Mouse (Mus musculus) forebrain, postnatal 0 days (tissue): ENCODE measurements around the gene Astn2. TPM values are rescaled to one million over a fixed set of nuclear protein-coding genes. Genes with fewer than 3 reads are reported as not detected.

Experiments used
- ATAC-seq: fragments of 200-750 bp; cut with Nextera tagmentation; 2 replicates; pipeline ENCODE4 v1.8.0; 2017; ENCODE audit warnings: mild to moderate bottlenecking, moderate library complexity
- DNase-seq: peaks from one replicate; pipeline ENCODE4 v3.0.0-alpha.2; 2015
- H3K27ac ChIP-seq: fragments of 300-500 bp; sonication (generic); 2 replicates; pipeline ENCODE4 v1.5.1; 2014; ENCODE audit warnings: low read depth, mild to moderate bottlenecking, antibody characterized with exemption, low read length, moderate library complexity, mixed read lengths
- H3K27me3 ChIP-seq: fragments of 300-500 bp; sonication (generic); 2 replicates; pipeline ENCODE4 v1.6.1; 2014; ENCODE audit warnings: mild to moderate bottlenecking, low read length, mixed read lengths; ENCODE audit not compliant: insufficient read depth
- H3K36me3 ChIP-seq: fragments of 300-500 bp; sonication (generic); 2 replicates; pipeline ENCODE4 v1.6.1; 2014; ENCODE audit warnings: mild to moderate bottlenecking, moderate library complexity; ENCODE audit not compliant: insufficient read depth
- H3K4me1 ChIP-seq: fragments of 300-500 bp; sonication (generic); 2 replicates; pipeline ENCODE4 v1.6.1; 2014; ENCODE audit warnings: antibody characterized with exemption; ENCODE audit not compliant: insufficient read depth
- H3K4me2 ChIP-seq: fragments of 300-500 bp; sonication (generic); 2 replicates; pipeline ENCODE4 v1.6.1; 2014; ENCODE audit warnings: low read depth, mild to moderate bottlenecking, moderate library complexity
- H3K4me3 ChIP-seq: fragments of 300-500 bp; sonication (generic); 2 replicates; pipeline ENCODE4 v1.5.1; 2014; ENCODE audit warnings: low read depth, low read length, mixed read lengths
- H3K9ac ChIP-seq: fragments of 300-500 bp; sonication (generic); 2 replicates; pipeline ENCODE4 v1.6.1; 2014; ENCODE audit warnings: mild to moderate bottlenecking
- H3K9me3 ChIP-seq: fragments of 300-500 bp; sonication (generic); 2 replicates; pipeline ENCODE4 v1.6.1; 2016; ENCODE audit warnings: low read length
- CTCF ChIP-seq: sonication (generic); IDR thresholded peaks from 2 replicates; pipeline ENCODE4 v1.5.1; 2016; ENCODE audit warnings: antibody characterized with exemption, control low read depth, low read depth
- WGBS: fragments of 180-500 bp; shearing (Covaris S2); extraction: QIAGEN DNeasy Blood & Tissue Kit; methylation state at CpG from one replicate; pipeline ENCODE4 v1.1.7; 2014; 5-methylcytosine and 5-hydroxymethylcytosine counted together
- polyA plus RNA-seq: library from polyadenylated mRNA; unstranded; fragments of >200 nt; fragmentation: Nextera tagmentation; extraction: Ambion mirVana; gene quantifications from 2 replicates; pipeline ENCODE4 v1.2.1, GENCODE M21; 2015
- total RNA-seq: library from RNA; depleted of rRNA; stranded (reverse); fragments of >200 nt; gene quantifications from 2 replicates; pipeline ENCODE4 v1.2.3, GENCODE M21; 2014

Astn2 gene
- total and polyA plus RNA-seq, 2 experiments from 2014 or later, result 0.98 to 20.9 TPM

DNA sequence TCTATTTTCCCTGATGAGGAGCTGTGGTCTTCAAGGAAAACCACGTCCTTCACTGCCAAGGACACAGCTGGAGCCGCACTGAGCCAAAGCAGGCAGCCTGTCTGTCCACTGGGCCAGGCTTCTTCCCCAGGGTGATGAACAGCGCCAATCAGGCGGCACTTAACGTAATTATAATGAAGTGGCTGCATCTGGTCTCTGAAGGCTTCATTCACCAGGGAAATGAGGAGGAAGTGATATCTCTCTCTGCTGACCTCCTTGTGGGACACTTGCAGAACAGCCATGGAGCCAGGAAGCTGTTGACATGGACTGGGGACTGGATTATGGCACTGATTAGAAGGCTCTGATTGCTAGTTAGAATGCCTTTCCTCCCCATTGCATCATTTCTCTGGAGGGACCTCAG is 232.8 kb downstream of the Astn2 start:
- ATAC-seq, result peak; percentile 39
- H3K27ac ChIP-seq, result no peak overlapping the region
- DNase-seq, result no peak
- H3K4me3 ChIP-seq, result no peak overlapping the region
- H3K27me3 ChIP-seq, result no peaks in the 10 kb centered on the region
- 63% methylated on average over 5 of the region's 5 CpGs for WGBS
- H3K4me1 ChIP-seq, result no peaks in the 10 kb centered on the region
- no peaks in the 10 kb centered on the region for H3K9me3 ChIP-seq
- TF ChIP-seq CTCF, result no peak
- no peak overlapping the region for H3K9ac ChIP-seq
- no peaks in the 10 kb centered on the region for H3K36me3 ChIP-seq
- H3K4me2 ChIP-seq, result no peak overlapping the region

DNA sequence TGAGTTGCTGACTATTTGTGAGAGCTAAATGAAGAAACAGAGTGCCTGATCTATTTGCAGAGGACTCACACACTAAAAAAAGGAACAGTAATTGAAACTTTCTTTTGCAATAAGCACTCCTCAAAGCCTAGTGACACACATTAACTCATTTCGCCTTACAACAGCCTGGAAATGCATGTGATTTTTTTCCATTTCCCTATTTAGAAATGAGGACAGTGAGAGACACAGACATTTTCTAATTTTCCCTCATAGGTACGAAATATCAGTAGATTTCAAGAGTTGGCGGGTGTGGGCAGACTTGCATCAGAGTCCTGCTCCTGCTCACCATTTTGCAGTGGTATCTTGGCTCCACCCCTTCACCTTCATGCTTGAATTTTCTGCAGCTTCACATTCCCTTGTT is 233.6 kb downstream of the Astn2 start:
- 83% methylated on average over 3 of the region's 3 CpGs for WGBS

DNA sequence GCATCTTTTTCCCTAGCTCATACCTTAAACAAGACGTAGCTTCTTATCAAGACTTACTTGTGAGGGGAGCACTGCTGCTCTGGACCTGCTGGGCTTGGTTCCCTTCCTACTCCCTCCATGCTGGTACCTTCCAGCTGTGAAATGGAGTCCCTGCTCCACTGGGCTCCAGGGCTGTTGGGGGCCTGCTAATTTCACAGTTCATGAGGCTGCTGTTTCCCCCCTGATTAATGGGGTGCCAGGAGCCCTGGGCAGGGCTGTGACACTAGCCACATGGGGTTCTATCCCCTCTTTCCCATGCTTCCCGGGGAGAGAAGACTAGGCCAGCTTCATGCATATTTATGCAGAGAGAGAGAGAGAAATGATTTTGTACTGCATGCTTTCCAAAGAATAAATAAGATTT is 234.9 kb downstream of the Astn2 start:
- Histone ChIP-seq H3K27me3 (no peaks in the 10 kb centered on the region), H3K4me2 (no peak overlapping the region), H3K36me3 (no peaks in the 10 kb centered on the region), H3K4me3 (no peak overlapping the region), H3K9me3 (no peaks in the 10 kb centered on the region), H3K27ac (no peak overlapping the region), H3K4me1 (no peaks in the 10 kb centered on the region), H3K9ac (no peak overlapping the region)
- 47% methylated on average over 2 of the region's 2 CpGs for WGBS
- TF ChIP-seq CTCF, result no peak
- ATAC-seq (no peak), DNase-seq (no peak)

More for the DNA sequence above, 233.6 kb downstream of the Astn2 start:
- TF ChIP-seq CTCF, result no peak
- DNase-seq (no peak), ATAC-seq (no peak)
- Histone ChIP-seq H3K36me3 (no peaks in the 10 kb centered on the region), H3K4me3 (no peak overlapping the region), H3K4me2 (no peak overlapping the region), H3K27ac (no peak overlapping the region), H3K4me1 (no peaks in the 10 kb centered on the region), H3K9ac (no peak overlapping the region), H3K27me3 (no peaks in the 10 kb centered on the region), H3K9me3 (no peaks in the 10 kb centered on the region)

DNA sequence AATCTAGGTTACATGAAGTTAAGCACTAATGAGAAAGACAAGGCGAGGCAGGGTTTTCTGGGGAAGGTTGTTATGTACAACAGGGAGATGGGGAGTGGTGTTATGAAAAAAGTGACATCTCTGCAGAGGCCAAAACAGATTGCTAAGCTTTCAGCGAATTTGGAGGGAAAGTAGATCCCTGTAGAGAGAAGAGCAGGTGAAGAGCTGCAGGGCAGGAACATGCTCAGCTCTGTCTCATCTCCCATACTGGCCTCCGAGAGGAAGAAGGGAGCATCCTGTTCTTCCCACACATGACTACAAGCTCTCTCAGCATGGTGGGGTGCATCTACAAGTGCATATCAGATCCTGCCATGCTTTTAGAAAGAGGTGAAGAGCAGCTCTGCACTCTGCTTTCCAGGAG is 245.7 kb downstream of the Astn2 start:
- Histone ChIP-seq H3K27ac (no peak overlapping the region), H3K4me2 (no peak overlapping the region), H3K9me3 (no peaks in the 10 kb centered on the region), H3K9ac (no peak overlapping the region), H3K27me3 (no peaks in the 10 kb centered on the region), H3K36me3 (no peaks in the 10 kb centered on the region), H3K4me3 (no peak overlapping the region), H3K4me1 (no peaks in the 10 kb centered on the region)
- WGBS, result 89% methylated on average over 3 of the region's 3 CpGs
- TF ChIP-seq CTCF, result no peak
- ATAC-seq, result no peak
- DNase-seq, result no peak

DNA sequence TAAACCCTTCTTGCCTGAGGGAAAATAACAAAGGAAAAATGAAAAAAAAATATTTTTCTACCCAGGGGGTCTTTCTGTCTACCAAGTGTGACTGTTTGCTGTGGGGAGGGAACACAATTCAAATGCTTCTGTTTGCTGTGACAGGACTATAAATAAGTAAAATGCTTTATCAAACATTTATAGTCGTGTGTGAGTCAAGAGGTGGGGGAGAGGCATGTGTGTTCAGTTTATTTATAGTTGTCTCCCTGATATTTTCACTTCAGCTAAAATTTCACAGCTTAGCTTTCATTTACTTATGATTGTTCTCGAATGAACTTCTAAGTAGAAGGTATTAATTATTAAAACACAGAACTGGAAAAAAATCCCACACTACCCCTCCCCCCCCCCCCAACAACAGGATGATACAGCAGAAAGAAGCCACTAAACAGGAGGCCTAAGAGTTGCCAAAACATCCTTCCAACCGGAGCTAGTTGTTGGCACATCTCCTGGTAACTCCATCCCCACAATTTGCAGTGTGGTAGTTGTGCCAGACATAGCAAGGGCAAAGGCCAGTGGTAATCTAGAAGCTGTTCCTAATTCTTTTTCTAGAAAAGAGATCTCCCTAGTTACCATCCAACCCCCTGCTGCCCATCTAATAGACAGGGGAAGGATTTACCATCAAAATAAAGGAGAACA is 246.8 kb downstream of the Astn2 start:
- Histone ChIP-seq H3K27me3 (no peaks in the 10 kb centered on the region), H3K36me3 (no peaks in the 10 kb centered on the region), H3K4me1 (no peaks in the 10 kb centered on the region), H3K4me2 (no peak overlapping the region), H3K9ac (no peak overlapping the region), H3K4me3 (no peak overlapping the region), H3K9me3 (no peaks in the 10 kb centered on the region), H3K27ac (no peak overlapping the region)
- ATAC-seq (no peak), DNase-seq (no peak)
- no peak for TF ChIP-seq CTCF
- 53% methylated on average over 3 of the region's 3 CpGs for WGBS

DNA sequence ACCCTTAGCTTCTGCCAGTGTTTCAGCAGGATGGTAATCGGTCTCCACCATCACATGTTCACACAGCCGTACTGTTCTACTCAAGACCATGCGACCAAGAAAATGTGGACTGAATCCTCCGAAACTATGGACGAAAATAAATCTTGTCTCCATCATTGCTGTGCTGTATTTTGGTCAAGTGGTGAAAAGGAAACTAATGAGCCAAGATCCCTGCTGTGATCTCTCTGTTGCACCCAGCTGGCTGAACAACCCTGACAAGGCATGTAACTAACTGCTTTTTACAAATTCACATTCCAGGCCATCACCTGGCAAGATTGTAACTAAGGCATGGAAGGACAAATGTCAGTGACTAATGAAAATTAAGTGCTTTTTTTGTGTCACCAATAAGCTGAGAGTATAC is 257.9 kb downstream of the Astn2 start:
- H3K27ac ChIP-seq, result no peak overlapping the region
- ATAC-seq (no peak), DNase-seq (no peak)
- no peak for TF ChIP-seq CTCF
- H3K4me2 ChIP-seq, result no peak overlapping the region
- no peaks in the 10 kb centered on the region for H3K9me3 ChIP-seq
- H3K4me3 ChIP-seq, result no peak overlapping the region
- no peaks in the 10 kb centered on the region for H3K4me1 ChIP-seq
- no peak overlapping the region for H3K9ac ChIP-seq
- whole genome bisulfite sequencing, result 90% methylated on average over 5 of the region's 5 CpGs
- no peaks in the 10 kb centered on the region for H3K36me3 ChIP-seq
- H3K27me3 ChIP-seq, result no peaks in the 10 kb centered on the region

DNA sequence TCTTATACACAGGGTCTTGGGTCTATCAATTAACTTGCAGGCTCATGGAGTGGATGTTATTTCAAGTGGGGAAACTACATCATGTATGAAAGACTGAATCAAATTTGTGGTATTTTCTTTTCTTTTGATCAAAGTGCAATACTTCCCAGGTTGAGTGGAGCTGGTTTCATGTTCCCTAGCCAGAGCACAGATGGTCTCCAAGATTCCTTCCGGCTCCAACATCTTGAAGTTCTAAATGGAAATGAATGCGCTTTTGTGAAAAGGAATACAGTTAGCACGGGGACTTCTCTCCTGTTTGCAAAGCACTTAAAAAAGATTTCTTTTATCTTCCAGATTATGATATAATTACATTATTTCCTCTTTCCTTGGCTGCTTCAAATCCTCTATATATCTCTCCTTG is 278.2 kb downstream of the Astn2 start:
- ATAC-seq, result no peak
- no peak for TF ChIP-seq CTCF
- H3K27me3 ChIP-seq, result no peaks in the 10 kb centered on the region
- H3K4me1 ChIP-seq, result no peaks in the 10 kb centered on the region
- H3K27ac ChIP-seq, result no peak overlapping the region
- peak; percentile 11 for DNase-seq
- no peak overlapping the region for H3K4me3 ChIP-seq
- H3K9ac ChIP-seq, result no peak overlapping the region
- H3K9me3 ChIP-seq, result no peaks in the 10 kb centered on the region
- H3K36me3 ChIP-seq, result no peaks in the 10 kb centered on the region
- no peak overlapping the region for H3K4me2 ChIP-seq
- 65% methylated on average over 3 of the region's 3 CpGs for WGBS
